Mouse (Mus musculus) c-Kit-positive CD71-positive TER-119-negative erythroid progenitor cells, embryonic 14.5 days (primary cell): ENCODE results near the gene Abce1.

Source experiments
- DNase-seq: peaks from one replicate; pipeline ENCODE4 v3.0.0-alpha.2; 2013; ENCODE audit warnings: low read depth

Abce1 gene

DNA sequence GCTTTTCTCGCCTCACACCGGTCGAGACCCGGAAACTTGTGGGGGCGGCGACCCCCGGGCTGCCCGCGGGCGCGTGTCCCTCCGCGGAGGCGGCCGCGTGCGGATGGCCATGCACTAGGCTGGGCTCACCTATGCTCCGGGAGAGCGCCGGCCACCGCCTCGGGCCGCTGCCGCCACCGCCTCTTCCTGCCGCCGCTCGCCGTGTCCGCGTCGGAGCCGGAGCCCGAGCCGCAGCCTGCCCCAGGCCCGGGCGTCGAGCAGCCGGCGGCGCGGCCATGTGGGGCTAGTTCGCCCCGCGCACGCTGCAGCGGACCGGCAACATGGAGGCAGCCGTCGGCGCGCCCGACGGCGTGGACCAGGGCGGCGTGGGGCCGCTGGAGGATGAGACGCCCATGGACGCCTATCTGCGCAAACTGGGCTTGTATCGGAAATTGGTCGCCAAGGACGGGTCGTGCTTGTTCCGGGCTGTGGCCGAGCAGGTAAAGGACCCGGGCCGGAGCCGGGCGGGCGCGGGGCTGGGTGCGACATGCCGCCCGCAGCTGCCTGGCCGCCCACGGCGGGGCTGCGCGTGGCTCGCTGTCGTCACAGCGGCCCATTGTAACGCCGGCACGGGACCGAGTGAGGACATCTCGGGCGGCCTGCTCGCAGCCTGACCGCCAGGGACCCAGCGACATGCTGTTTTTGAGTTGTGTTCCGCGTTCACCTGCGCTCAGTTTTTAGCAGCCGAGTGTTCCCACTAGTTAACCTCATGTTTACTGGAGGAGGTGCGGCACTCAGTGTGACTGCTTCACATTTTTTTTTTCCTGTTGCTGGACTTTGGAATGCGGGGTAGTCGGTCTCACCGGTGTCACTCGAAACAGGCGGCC, 71.7 kb downstream of the Abce1 start, which contains the start of gene Otud4:
Otud4 (plus strand) TSS at position 33 of the 866 bp plus-strand sequence.
- DNase-seq: no peak

DNA sequence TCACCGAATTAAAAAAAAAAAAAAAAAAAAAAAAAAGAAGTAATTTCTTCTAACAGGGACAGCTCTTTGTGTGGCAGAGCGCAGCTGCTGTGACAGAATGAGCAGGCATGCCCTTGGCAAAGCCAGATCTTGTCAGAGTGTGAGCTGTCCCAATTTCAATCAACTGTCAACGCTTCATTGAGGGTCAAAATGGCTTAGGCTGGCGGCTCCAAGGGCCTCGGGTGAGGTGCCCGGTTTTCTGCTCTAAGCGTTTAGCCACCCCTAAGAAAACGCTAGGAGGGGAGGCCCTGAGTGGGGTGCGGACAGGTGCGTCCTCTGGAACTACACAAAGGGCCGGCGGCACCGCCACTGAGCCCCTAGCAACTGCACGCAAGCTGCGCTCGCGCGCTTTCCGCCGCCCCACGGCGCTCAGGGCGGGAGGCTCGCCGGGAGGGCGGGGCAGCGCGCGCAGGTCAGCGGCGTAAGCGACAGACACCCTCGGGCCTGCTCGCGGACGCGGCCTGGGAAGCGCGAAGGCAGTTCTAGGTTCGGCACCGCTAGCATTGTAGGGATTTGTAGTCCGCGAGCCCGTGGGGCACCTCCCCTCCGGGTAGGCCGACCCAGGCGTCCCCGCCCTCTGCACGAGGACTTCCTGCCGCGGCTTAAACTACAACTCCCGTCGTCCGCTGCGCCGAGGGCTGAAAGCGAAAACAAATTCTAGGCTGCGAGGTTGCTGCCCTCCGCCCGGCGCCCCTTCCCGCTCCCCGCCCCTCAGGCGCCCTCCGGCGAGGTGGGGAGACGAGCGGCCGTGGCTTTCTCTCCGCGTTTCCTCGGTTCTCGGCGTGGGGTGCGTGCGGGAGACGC, 72.6 kb downstream of the Abce1 start:
- DNase-seq: peak; percentile 96

GRCm38 (mm10) chr8:79638001-79638706, 73.4 kb downstream of the Abce1 start:
- DNase-seq: no peak

DNA sequence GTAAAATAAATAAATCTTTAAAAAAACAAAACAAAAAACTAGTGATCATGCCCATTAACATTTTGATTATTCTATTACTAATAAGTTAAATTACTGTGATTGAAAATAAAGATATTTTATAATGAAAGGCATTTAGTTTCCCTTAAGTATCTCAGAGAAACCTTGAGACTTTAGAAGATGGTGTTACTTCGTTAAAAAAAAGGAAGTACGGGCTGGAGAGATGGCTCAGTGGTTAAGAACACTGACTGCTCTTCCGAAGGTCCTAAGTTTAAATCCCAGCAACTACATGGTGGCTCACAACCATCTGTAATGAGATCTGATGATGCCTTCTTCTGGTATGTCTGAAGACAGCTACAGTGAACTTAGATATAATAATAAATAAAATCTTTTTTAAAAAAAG, 74.3 kb downstream of the Abce1 start:
- no peak for DNase-seq

- DNase-seq: no peak
Observed at GRCm38 (mm10) chr8:79636151-79636550, 75.4 kb downstream of the Abce1 start.

- no peak for DNase-seq
Observed at GRCm38 (mm10) chr8:79635491-79635890, 76.0 kb downstream of the Abce1 start.
